Mouse (Mus musculus): Measurements from ENCODE around the gene Arhgap24. TPM values are rescaled to one million over a fixed set of nuclear protein-coding genes. Genes with fewer than 3 reads are reported as not detected.

The Arhgap24 gene
- polyA plus RNA-seq (2012): not detected in 2 replicates

GRCm38 (mm10) chr5:102481215-102482211 lies at the start of gene Arhgap24:
Gene Arhgap24, plus strand, starts transcription at chr5:102481391.
- TF ChIP-seq TAL1 (IDR thresholded peaks at IDR 0.05; ENCODE audit: low read length) (no peak), GATA1 (IDR thresholded peaks at IDR 0.05; ENCODE audit: low read length) (no peak)
- H3K4me1 ChIP-seq (ENCODE audit: control insufficient read depth): no peaks in the 10 kb centered on the region
- H3K9me3 ChIP-seq (ENCODE audit: control insufficient read depth, low read length): no peaks in the 10 kb centered on the region
- 0 out of 2 replicates have a peak, but pooled peaks cover 2% of the 10 kb centered on the region for H3K27me3 ChIP-seq (ENCODE audit: control insufficient read depth)
- H3K4me3 ChIP-seq (replicated peaks): peak within 1 kb of the TSS; percentile 45
- no peaks in the 10 kb centered on the region for H3K36me3 ChIP-seq (ENCODE audit: control insufficient read depth)

- TF ChIP-seq TAL1 (IDR thresholded peaks at IDR 0.05; ENCODE audit: low read length): no peak
- no peak for TF ChIP-seq GATA1 (IDR thresholded peaks at IDR 0.05; ENCODE audit: low read length)
- no peak overlapping the region for H3K4me3 ChIP-seq (replicated peaks)
- H3K4me1 ChIP-seq (ENCODE audit: control insufficient read depth): no peaks in the 10 kb centered on the region
- no peaks in the 10 kb centered on the region for H3K27me3 ChIP-seq (ENCODE audit: control insufficient read depth)
- peaks cover 28% of the 10 kb centered on the region for H3K9me3 ChIP-seq (ENCODE audit: control insufficient read depth, low read length)
- H3K36me3 ChIP-seq (ENCODE audit: control insufficient read depth): no peaks in the 10 kb centered on the region
Observed at GRCm38 (mm10) chr5:102434182-102434581, 47.0 kb upstream of the Arhgap24 start.

DNA sequence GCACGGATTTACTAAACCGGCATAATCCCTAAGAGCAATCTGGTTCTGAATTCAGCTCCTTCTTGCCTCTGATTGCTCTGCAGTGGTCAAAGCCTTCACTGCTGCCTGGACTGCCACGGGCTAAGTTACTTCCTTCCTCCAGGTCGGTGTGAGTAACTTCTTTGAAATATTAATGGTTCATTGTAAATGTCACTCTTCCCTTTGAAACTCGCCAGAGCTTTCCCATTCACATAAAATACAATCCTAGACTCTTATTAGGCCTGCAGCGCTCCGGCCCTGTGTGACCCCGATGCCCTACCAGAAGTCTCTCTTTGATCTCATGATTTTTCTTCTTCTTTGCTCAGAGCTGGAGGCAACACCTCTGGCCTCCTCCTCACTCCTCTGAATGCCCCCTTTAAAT lies 44.6 kb upstream of the Arhgap24 start:
- H3K36me3 ChIP-seq (ENCODE audit: control insufficient read depth): no peaks in the 10 kb centered on the region
- no peaks in the 10 kb centered on the region for H3K27me3 ChIP-seq (ENCODE audit: control insufficient read depth)
- H3K4me1 ChIP-seq (ENCODE audit: control insufficient read depth): no peaks in the 10 kb centered on the region
- peaks cover 22% of the 10 kb centered on the region for H3K9me3 ChIP-seq (ENCODE audit: control insufficient read depth, low read length)
- TF ChIP-seq TAL1 (IDR thresholded peaks at IDR 0.05; ENCODE audit: low read length): no peak
- TF ChIP-seq GATA1 (IDR thresholded peaks at IDR 0.05; ENCODE audit: low read length): no peak
- H3K4me3 ChIP-seq (replicated peaks): no peak overlapping the region

DNA sequence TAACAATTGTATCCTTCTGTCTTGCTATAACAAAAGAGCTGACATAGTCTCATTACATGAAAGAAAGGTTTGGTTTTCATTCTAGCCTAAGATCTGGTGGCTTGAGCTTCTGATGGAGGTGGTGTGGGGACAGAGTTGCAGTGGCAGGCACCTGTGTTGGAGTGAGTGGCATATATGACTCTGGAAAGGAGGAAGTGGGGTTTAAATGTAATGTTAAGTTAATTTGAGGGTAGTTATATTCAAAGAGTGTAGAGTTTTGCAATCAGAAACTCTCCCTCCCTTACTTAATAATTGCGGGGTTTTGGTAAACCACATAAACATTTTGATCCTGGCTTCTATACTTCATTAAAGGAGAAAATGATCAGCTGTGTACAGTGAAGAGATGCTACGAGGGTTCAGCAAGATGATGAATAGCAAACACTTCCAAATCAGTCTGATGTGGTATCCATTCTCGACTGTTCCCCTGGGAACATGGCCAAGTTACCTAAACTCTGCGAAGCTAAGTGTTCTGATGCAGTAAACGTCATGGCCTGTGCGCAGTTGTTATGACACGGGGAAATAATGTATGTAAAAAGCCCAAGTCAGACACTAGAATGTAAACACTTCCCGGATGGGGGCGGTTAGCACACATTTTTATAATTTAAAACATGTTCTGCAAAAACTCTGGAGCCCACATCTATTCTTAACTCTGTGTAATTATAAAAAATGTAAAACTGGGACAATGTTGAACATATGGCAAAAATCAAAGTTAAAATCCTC lies 41.9 kb upstream of the Arhgap24 start:
- Histone ChIP-seq H3K36me3 (ENCODE audit: control insufficient read depth) (no peaks in the 10 kb centered on the region), H3K4me3 (replicated peaks) (no peak overlapping the region), H3K4me1 (ENCODE audit: control insufficient read depth) (no peaks in the 10 kb centered on the region), H3K9me3 (ENCODE audit: control insufficient read depth, low read length) (peaks cover 20% of the 10 kb centered on the region), H3K27me3 (ENCODE audit: control insufficient read depth) (no peaks in the 10 kb centered on the region)
- no peak for TF ChIP-seq TAL1 (IDR thresholded peaks at IDR 0.05; ENCODE audit: low read length)
- TF ChIP-seq GATA1 (IDR thresholded peaks at IDR 0.05; ENCODE audit: low read length): no peak

DNA sequence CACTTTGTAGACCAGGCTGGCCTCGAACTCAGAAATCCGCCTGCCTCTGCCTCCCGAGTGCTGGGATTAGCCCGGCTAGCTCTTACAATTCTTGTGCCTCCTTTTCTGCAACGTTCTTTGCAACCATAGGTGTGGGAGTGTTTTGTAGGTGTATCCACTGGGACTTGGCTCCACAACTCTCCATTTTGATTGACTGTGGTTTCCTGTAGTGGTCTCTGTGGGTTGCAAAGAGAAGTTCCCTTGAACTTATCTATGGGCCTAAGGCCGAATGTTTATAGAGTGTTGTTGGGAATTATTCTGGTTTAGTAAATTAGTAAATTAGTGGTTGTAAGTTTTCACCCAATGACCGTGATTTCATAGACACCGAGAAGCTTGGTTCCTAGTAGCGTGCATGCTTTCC lies 33.8 kb upstream of the Arhgap24 start:
- Histone ChIP-seq H3K4me3 (replicated peaks) (no peak overlapping the region), H3K36me3 (ENCODE audit: control insufficient read depth) (no peaks in the 10 kb centered on the region), H3K27me3 (ENCODE audit: control insufficient read depth) (no peaks in the 10 kb centered on the region), H3K9me3 (ENCODE audit: control insufficient read depth, low read length) (peaks cover 12% of the 10 kb centered on the region), H3K4me1 (ENCODE audit: control insufficient read depth) (no peaks in the 10 kb centered on the region)
- TF ChIP-seq GATA1 (IDR thresholded peaks at IDR 0.05; ENCODE audit: low read length) (no peak), TAL1 (IDR thresholded peaks at IDR 0.05; ENCODE audit: low read length) (no peak)

DNA sequence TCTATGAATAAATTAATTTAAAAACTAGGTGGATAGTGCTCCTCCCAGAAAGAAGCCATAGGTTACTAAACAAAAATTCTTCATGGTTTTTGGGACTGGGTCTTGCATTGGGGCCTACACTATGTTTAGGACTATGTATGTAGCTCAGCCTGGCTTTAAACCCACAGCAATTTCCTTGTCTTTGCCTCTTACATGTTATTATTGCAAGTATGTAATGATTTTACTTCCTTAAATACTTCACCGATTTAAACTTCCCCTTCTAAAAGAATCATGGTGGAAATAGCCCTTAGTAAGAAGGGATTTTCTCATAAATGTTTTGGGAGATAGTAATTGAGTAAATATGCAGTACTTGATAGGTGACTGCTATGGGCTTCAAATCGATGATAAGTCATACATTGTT lies 30.3 kb upstream of the Arhgap24 start:
- TF ChIP-seq GATA1 (IDR thresholded peaks at IDR 0.05; ENCODE audit: low read length) (no peak), TAL1 (IDR thresholded peaks at IDR 0.05; ENCODE audit: low read length) (no peak)
- H3K9me3 ChIP-seq (ENCODE audit: control insufficient read depth, low read length): peaks cover 15% of the 10 kb centered on the region

GRCm38 (mm10) chr5:102452079-102452797 lies 29.0 kb upstream of the Arhgap24 start:
- Histone ChIP-seq H3K9me3 (ENCODE audit: control insufficient read depth, low read length) (peaks cover 13% of the 10 kb centered on the region), H3K36me3 (ENCODE audit: control insufficient read depth) (no peaks in the 10 kb centered on the region), H3K4me3 (replicated peaks) (no peak overlapping the region), H3K27me3 (ENCODE audit: control insufficient read depth) (no peaks in the 10 kb centered on the region), H3K4me1 (ENCODE audit: control insufficient read depth) (no peaks in the 10 kb centered on the region)
- TF ChIP-seq TAL1 (IDR thresholded peaks at IDR 0.05; ENCODE audit: low read length): no peak
- TF ChIP-seq GATA1 (IDR thresholded peaks at IDR 0.05; ENCODE audit: low read length): no peak

More for the DNA sequence above, 30.3 kb upstream of the Arhgap24 start:
- H3K4me1 ChIP-seq (ENCODE audit: control insufficient read depth): no peaks in the 10 kb centered on the region
- no peaks in the 10 kb centered on the region for H3K27me3 ChIP-seq (ENCODE audit: control insufficient read depth)
- no peak overlapping the region for H3K4me3 ChIP-seq (replicated peaks)
- H3K36me3 ChIP-seq (ENCODE audit: control insufficient read depth): no peaks in the 10 kb centered on the region

- Histone ChIP-seq H3K36me3 (ENCODE audit: control insufficient read depth) (no peaks in the 10 kb centered on the region), H3K4me1 (ENCODE audit: control insufficient read depth) (no peaks in the 10 kb centered on the region), H3K4me3 (replicated peaks) (no peak overlapping the region), H3K27me3 (ENCODE audit: control insufficient read depth) (no peaks in the 10 kb centered on the region), H3K9me3 (ENCODE audit: control insufficient read depth, low read length) (peaks cover 8% of the 10 kb centered on the region; the same call in 1 of the 2 replicates)
- TF ChIP-seq GATA1 (IDR thresholded peaks at IDR 0.05; ENCODE audit: low read length) (no peak), TAL1 (IDR thresholded peaks at IDR 0.05; ENCODE audit: low read length) (no peak)
Observed at GRCm38 (mm10) chr5:102453324-102453723, 27.9 kb upstream of the Arhgap24 start.

All from erythroblast, embryonic 14.5 days (primary cell).